Mouse (Mus musculus) CH12.LX (cell line): ENCODE measurements at regions not wholly inside any gene's neighbourhood (a gene's known extent, or its start where the extent isn't known, plus 50 kb on each side); places are given as distances from the start of the nearest gene placed in this dataset.

Experiments used
- DNase-seq: peaks from one replicate; pipeline ENCODE4 v3.0.0-alpha.2; 2013; ENCODE audit errors: extremely low read depth
- H3K27ac ChIP-seq: 2 replicates; pipeline ENCODE4 v1.5.1; 2012; ENCODE audit warnings: low read depth, mild to moderate bottlenecking, control low read depth, moderate library complexity; ENCODE audit not compliant: insufficient read depth
- H3K27me3 ChIP-seq: replicated peaks from 2 replicates; pipeline ENCODE3; 2012; ENCODE audit warnings: inconsistent platforms
- H3K36me3 ChIP-seq, 2 experiments: replicated peaks in 1 of 2; 2 replicates each; pipeline versions ENCODE3 to v1.6.1; 2012; ENCODE audit warnings: inconsistent platforms in 1 of 2, low read length in 1 of 2, mild to moderate bottlenecking in 1 of 2, mixed read lengths in 1 of 2, moderate library complexity in 1 of 2; ENCODE audit not compliant: control insufficient read depth in 1 of 2, insufficient read depth in 1 of 2
- H3K4me1 ChIP-seq, 2 experiments: 2 replicates each; pipeline ENCODE4 v1.6.1; 2012; ENCODE audit warnings: inconsistent platforms in 1 of 2, moderate library complexity in 1 of 2; ENCODE audit not compliant: insufficient read depth in 2 of 2, control insufficient read depth in 1 of 2
- H3K4me2 ChIP-seq: 2 replicates; pipeline ENCODE4 v1.6.1; 2012; ENCODE audit warnings: low read depth, mild to moderate bottlenecking, control low read depth; ENCODE audit not compliant: poor library complexity, insufficient read depth, severe bottlenecking
- H3K4me3 ChIP-seq, 3 experiments: fragments of 150-350 bp in 1 of 3; sonication (generic) in 1 of 3; replicated peaks in 1 of 3; 2 replicates each; pipeline versions ENCODE3 to v1.5.1; 2011 to 2012; ENCODE audit warnings: low read depth in 2 of 3, low read length in 2 of 3, mild to moderate bottlenecking in 2 of 3, moderate library complexity in 2 of 3, control low read depth in 1 of 3, improper control_type of control experiment in 1 of 3, inconsistent platforms in 1 of 3, mixed read lengths in 1 of 3; ENCODE audit not compliant: poor library complexity in 1 of 3
- H3K79me2 ChIP-seq: replicated peaks from 2 replicates; pipeline ENCODE4 v1.6.1; 2012; ENCODE audit warnings: mild to moderate bottlenecking, moderate library complexity; ENCODE audit not compliant: control insufficient read depth, poor library complexity, insufficient read depth, severe bottlenecking; ENCODE audit errors: extremely low read depth
- H3K9ac ChIP-seq: 2 replicates; pipeline ENCODE4 v1.6.1; 2012; ENCODE audit warnings: low read depth, mild to moderate bottlenecking, control low read depth, moderate library complexity; ENCODE audit not compliant: insufficient read depth
- H3K9me3 ChIP-seq: replicated peaks from 2 replicates; pipeline ENCODE3; 2012; ENCODE audit warnings: low read length, inconsistent platforms, mixed read lengths
- BHLHE40 ChIP-seq: IDR thresholded peaks from 2 replicates; pipeline ENCODE4 v1.6.1; 2011; ENCODE audit warnings: mild to moderate bottlenecking, low read depth, low read length, improper control_type of control experiment
- CHD2 ChIP-seq: IDR thresholded peaks from 2 replicates; pipeline ENCODE4 v1.6.1; 2011; ENCODE audit warnings: low read length, improper control_type of control experiment
- ELF1 ChIP-seq: IDR thresholded peaks from 2 replicates; pipeline ENCODE4 v1.6.1; 2014; ENCODE audit warnings: low read depth, mild to moderate bottlenecking, inconsistent platforms, low read length, improper control_type of control experiment
- EP300 ChIP-seq: IDR thresholded peaks from 2 replicates; pipeline ENCODE4 v1.6.1; 2011; ENCODE audit warnings: low read length, improper control_type of control experiment
- GABPA ChIP-seq: IDR thresholded peaks from 2 replicates; pipeline ENCODE4 v1.6.1; 2012; ENCODE audit warnings: low read depth, low read length, improper control_type of control experiment, inconsistent platforms; ENCODE audit not compliant: insufficient replicate concordance
- IRF4 ChIP-seq: IDR thresholded peaks from 2 replicates; pipeline ENCODE4 v1.6.1; 2014; ENCODE audit warnings: low read depth, mild to moderate bottlenecking, inconsistent platforms, low read length, improper control_type of control experiment
- JUND ChIP-seq: conservative IDR thresholded peaks from 2 replicates; pipeline ENCODE4 v1.6.1; 2011; ENCODE audit warnings: low read depth, low read length, improper control_type of control experiment
- KAT2A ChIP-seq: IDR thresholded peaks from 2 replicates; pipeline ENCODE4 v1.6.1; 2012; ENCODE audit warnings: low read length, improper control_type of control experiment, inconsistent platforms; ENCODE audit not compliant: insufficient replicate concordance
- MAFK ChIP-seq: IDR thresholded peaks from 2 replicates; pipeline ENCODE4 v1.6.1; 2011; ENCODE audit warnings: low read length, improper control_type of control experiment; ENCODE audit not compliant: insufficient replicate concordance
- MAX ChIP-seq: IDR thresholded peaks from 2 replicates; pipeline ENCODE4 v1.6.1; 2011; ENCODE audit warnings: low read length, improper control_type of control experiment
- NRF1 ChIP-seq: IDR thresholded peaks from 2 replicates; pipeline ENCODE4 v1.6.1; 2014; ENCODE audit warnings: low read depth, mild to moderate bottlenecking, inconsistent platforms, low read length, improper control_type of control experiment, moderate library complexity
- POLR2A ChIP-seq: IDR thresholded peaks from 2 replicates; pipeline ENCODE4 v1.6.1; 2011; ENCODE audit warnings: low read depth, mild to moderate bottlenecking, improper control_type of control experiment, low read length
- POLR2AphosphoS2 ChIP-seq: IDR thresholded peaks from 2 replicates; pipeline ENCODE4 v1.6.1; 2011; ENCODE audit warnings: low read depth, low read length, improper control_type of control experiment
- RAD21 ChIP-seq: IDR thresholded peaks from 2 replicates; pipeline ENCODE4 v1.6.1; 2011; ENCODE audit warnings: low read depth, mild to moderate bottlenecking, low read length, improper control_type of control experiment, moderate library complexity
- RCOR1 ChIP-seq: conservative IDR thresholded peaks from 2 replicates; pipeline ENCODE4 v1.6.1; 2012; ENCODE audit warnings: low read depth, mild to moderate bottlenecking, inconsistent platforms, low read length, improper control_type of control experiment
- SIN3A ChIP-seq: IDR thresholded peaks from 2 replicates; pipeline ENCODE4 v1.6.1; 2012; ENCODE audit warnings: low read length, improper control_type of control experiment, inconsistent platforms
- UBTF ChIP-seq: IDR thresholded peaks from 2 replicates; pipeline ENCODE4 v1.6.1; 2012; ENCODE audit warnings: low read depth, mild to moderate bottlenecking, inconsistent platforms, low read length, improper control_type of control experiment, moderate library complexity
- USF2 ChIP-seq: conservative IDR thresholded peaks from 2 replicates; pipeline ENCODE4 v1.6.1; 2011; ENCODE audit warnings: low read depth, low read length, improper control_type of control experiment
- ZC3H11A ChIP-seq: IDR thresholded peaks from 2 replicates; pipeline ENCODE4 v1.6.1; 2012; ENCODE audit warnings: low read depth, mild to moderate bottlenecking, inconsistent platforms, low read length, improper control_type of control experiment
- ZKSCAN1 ChIP-seq: IDR thresholded peaks from 2 replicates; pipeline ENCODE4 v1.6.1; 2012; ENCODE audit warnings: low read depth, inconsistent platforms, low read length, improper control_type of control experiment, borderline replicate concordance
- ZMIZ1 ChIP-seq: IDR thresholded peaks from 2 replicates; pipeline ENCODE4 v1.6.1; 2012; ENCODE audit warnings: low read depth, mild to moderate bottlenecking, inconsistent platforms, low read length, improper control_type of control experiment
- dilution Hi-C: fragments of 300-500 bp; cut with MboI; formaldehyde crosslinking; loops from 2 replicates; pipeline ENCODE4 v1.14.3; 2020; ENCODE audit warnings: low sequenced_read_pairs; ENCODE audit not compliant: extremely low pct_unique_long_range_greater_than_20kb, extremely low pct_ligation_motif_present
- in situ Hi-C: fragments of 300-500 bp; cut with MboI; formaldehyde crosslinking; loops from 3 replicates; pipeline ENCODE4 v1.14.3; 2019; ENCODE audit warnings: low sequenced_read_pairs, low pct_ligation_motif_present, low pct_unique_long_range_greater_than_20kb, mixed read lengths

GRCm38 (mm10) chr10:96778220-96778619 is 161.4 kb downstream of the Btg1 start:
- H3K36me3 ChIP-seq, result no peaks in the 10 kb centered on the region
- H3K27me3 ChIP-seq, result no peaks in the 10 kb centered on the region
- no peak overlapping the region for H3K27ac ChIP-seq
- no peak overlapping the region for H3K9ac ChIP-seq
- H3K4me1 ChIP-seq, result no peaks in the 10 kb centered on the region; a peak in 1 of 4 replicates
- H3K4me3 ChIP-seq, result no peak overlapping the region
- in situ Hi-C loops, result no loop called here
- no peaks in the 10 kb centered on the region for H3K79me2 ChIP-seq
- TF ChIP-seq BHLHE40, result no peak
- TF ChIP-seq NRF1, result no peak
- no peak for TF ChIP-seq JUND
- H3K9me3 ChIP-seq, result no peaks in the 10 kb centered on the region
- dilution Hi-C loops, result no loop called here
- H3K4me2 ChIP-seq, result no peak overlapping the region
- no peak for DNase-seq

GRCm38 (mm10) chr10:96783966-96784365 is 167.2 kb downstream of the Btg1 start:
- no peak overlapping the region for H3K4me2 ChIP-seq
- H3K9ac ChIP-seq, result no peak overlapping the region
- H3K36me3 ChIP-seq, result no peaks in the 10 kb centered on the region
- H3K27ac ChIP-seq, result no peak overlapping the region
- TF ChIP-seq POLR2AphosphoS2 (no peak), ZKSCAN1 (no peak), RAD21 (no peak), KAT2A (no peak), EP300 (no peak), IRF4 (no peak), MAFK (no peak), ZMIZ1 (no peak), CHD2 (no peak), SIN3A (no peak)
- in situ Hi-C loops, result no loop called here
- no peaks in the 10 kb centered on the region for H3K27me3 ChIP-seq
- H3K9me3 ChIP-seq, result no peaks in the 10 kb centered on the region
- H3K79me2 ChIP-seq, result no peaks in the 10 kb centered on the region
- no peaks in the 10 kb centered on the region; a peak in 1 of 4 replicates for H3K4me1 ChIP-seq
- no peak overlapping the region for H3K4me3 ChIP-seq
- DNase-seq, result no peak
- dilution Hi-C loops, result no loop called here

- DNase-seq, result no peak
- no peak overlapping the region for H3K4me2 ChIP-seq
- TF ChIP-seq USF2 (no peak), POLR2A (no peak), GABPA (no peak), RAD21 (no peak), IRF4 (no peak), EP300 (no peak), MAX (no peak), UBTF (no peak), BHLHE40 (no peak), RCOR1 (no peak), ZC3H11A (no peak), ELF1 (no peak)
- no peaks in the 10 kb centered on the region for H3K9me3 ChIP-seq
- H3K36me3 ChIP-seq, result no peaks in the 10 kb centered on the region
- no peak overlapping the region for H3K27ac ChIP-seq
- H3K4me1 ChIP-seq, result no peaks in the 10 kb centered on the region
- no peak overlapping the region for H3K9ac ChIP-seq
- H3K27me3 ChIP-seq, result no peaks in the 10 kb centered on the region
- dilution Hi-C loops, result no loop called here
- in situ Hi-C loops, result no loop called here
- H3K79me2 ChIP-seq, result no peaks in the 10 kb centered on the region
- H3K4me3 ChIP-seq, result no peak overlapping the region
Observed at GRCm38 (mm10) chr10:96786903-96787571, 170.2 kb downstream of the Btg1 start.
